Mouse (Mus musculus): ENCODE data around the gene Dapk2. TPM values are rescaled to one million over a fixed set of nuclear protein-coding genes. Genes with fewer than 3 reads are reported as not detected.
"Not testable (repeated sequence)": the region's sequence is repeated elsewhere in the genome, so short reads cannot be mapped to it uniquely, and the experiment has no call there.

The Dapk2 gene
- total RNA-seq, 2 experiments from 2014 or later: 24.2 to 38.4 TPM

DNA sequence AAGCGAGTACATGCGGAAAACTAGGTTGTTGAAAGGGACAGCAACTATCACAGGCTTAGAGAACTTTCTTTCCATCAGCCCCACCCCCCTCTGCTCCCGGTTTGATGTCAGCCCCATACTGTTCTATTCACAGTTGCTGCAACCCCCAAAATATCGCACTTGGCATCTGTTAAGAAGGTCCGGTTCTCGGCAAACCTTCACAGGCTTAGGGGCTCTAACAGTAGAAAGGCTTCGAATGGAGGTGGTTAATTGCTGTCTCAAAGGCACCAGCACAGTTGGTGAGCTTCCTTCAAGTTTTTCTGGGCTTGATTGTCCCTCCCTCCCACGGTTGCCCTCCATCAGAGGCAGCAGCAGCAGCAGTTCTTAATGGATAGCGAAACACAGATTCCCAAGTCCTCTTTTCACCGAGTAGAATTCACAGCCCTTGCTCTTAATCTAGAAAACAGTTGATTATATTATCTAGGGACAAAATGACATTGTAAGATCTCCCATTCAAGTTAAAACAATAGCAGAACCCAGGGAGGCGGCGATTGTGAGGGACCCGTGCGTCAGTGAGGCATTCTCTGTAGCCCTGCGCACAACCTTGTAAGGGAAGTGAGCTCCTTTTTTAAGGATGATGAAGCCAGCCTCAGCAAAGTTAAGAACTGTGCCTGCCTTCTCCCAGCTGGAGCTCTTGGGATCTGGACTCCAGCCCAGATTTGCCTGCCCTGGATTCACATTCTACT lies 117.4 kb downstream of the Dapk2 start:
- TF ChIP-seq CTCF (IDR thresholded peaks at IDR 0.05): no peak
- H3K27ac ChIP-seq: peak overlapping the region; percentile 94
- intact Hi-C loops (cut with DNase I): loop anchor here (5.0 kb wide), 1 partner anchor 33 kb away; no protein-coding TSS in a partner anchor
- peak overlapping the region; percentile 43 for H3K4me3 ChIP-seq
- peak; percentile 66 for DNase-seq

DNA sequence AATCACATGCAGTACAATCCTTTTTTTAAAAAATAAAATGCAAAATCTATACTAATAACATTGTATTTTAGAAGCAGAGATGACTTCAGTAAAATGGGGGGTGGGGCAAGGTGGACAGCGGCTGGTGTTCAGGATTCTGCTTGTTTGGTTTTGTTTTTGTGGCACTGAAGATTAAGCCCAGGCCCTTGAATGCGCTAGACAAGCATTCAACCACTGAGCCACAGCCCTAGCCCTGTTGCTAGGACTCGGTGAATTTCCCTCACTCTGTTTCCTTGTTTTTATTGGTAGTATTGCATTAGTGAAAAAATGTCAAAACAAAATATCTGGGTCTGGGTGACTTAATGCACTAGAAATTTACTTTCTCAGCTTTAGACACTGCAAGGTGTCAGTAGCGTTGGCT lies 118.0 kb downstream of the Dapk2 start:
- H3K27ac ChIP-seq: peak overlapping the region; percentile 94
- intact Hi-C loops (cut with DNase I): loop anchor here (2.0 to 5.0 kb wide), 2 partner anchors 34 to 57 kb away; no protein-coding TSS in a partner anchor
- TF ChIP-seq CTCF (IDR thresholded peaks at IDR 0.05): no peak
- peak overlapping the region; percentile 1; the same call in 1 of the 2 replicates for H3K4me3 ChIP-seq
- no peak for DNase-seq

- DNase-seq: peak; percentile 84
- TF ChIP-seq CTCF (IDR thresholded peaks at IDR 0.05): no peak
- Histone ChIP-seq H3K27ac (peak overlapping the region; percentile 94), H3K4me3 (peak overlapping the region; percentile 1)
- intact Hi-C loops (cut with DNase I): loop anchor here (2.0 to 5.0 kb wide), 2 partner anchors 35 to 58 kb away; no protein-coding TSS in a partner anchor
Measured at GRCm38 (mm10) chr9:66276697-66277385, 118.8 kb downstream of the Dapk2 start.

DNA sequence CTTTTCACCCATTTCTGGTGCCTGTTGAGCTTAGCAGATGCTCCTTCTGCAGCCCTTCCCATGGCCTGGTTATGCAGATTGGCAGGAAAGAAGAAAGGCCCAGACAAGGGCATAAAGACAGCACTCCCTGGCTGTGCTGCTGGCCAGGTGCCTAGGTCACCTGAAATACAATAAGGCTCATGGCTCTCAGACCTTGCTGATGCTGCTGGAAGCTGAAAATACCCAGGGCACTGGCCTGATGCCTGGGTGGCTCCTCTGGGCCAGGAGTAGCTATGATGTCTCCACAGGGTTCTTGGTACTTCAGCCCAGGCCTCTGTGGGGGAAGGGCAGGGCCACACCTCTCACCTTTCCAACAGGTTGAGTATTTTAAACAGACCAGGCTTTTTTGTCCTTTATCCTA lies 121.6 kb downstream of the Dapk2 start:
- H3K4me3 ChIP-seq: no peak overlapping the region
- H3K27ac ChIP-seq: peak overlapping the region; percentile 94
- DNase-seq: peak; percentile 95
- no peak for TF ChIP-seq CTCF (IDR thresholded peaks at IDR 0.05)
- intact Hi-C loops (cut with DNase I): loop anchor here (2.0 to 5.0 kb wide), 4 partner anchors 37 to 121 kb away; partner anchors contain the start of genes Dapk2 and Herc1

DNA sequence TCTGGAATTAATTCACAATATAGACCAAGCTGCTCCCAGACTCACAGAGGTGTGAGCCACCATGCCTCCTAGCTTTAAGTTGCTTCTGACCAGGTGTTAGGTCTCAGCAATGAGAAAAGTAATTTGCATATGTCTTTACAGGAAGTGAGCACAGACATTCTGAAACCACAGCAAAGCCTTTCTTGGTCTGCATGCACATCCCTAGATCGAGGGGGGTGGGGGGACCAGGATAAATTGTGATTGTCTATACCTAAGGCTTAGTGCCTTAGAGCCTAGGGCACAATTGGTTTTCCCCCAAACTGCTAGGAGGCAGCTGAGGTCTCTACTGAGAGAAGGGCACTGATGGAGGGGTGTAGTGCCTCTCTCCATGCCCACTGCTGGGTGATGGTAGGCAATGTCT lies 122.5 kb downstream of the Dapk2 start:
- no peak for DNase-seq
- no peak for TF ChIP-seq CTCF (IDR thresholded peaks at IDR 0.05)
- intact Hi-C loops (cut with DNase I): loop anchor here (2.0 to 5.0 kb wide), 3 partner anchors 72 to 122 kb away; partner anchors contain the start of genes Dapk2 and Herc1

DNA sequence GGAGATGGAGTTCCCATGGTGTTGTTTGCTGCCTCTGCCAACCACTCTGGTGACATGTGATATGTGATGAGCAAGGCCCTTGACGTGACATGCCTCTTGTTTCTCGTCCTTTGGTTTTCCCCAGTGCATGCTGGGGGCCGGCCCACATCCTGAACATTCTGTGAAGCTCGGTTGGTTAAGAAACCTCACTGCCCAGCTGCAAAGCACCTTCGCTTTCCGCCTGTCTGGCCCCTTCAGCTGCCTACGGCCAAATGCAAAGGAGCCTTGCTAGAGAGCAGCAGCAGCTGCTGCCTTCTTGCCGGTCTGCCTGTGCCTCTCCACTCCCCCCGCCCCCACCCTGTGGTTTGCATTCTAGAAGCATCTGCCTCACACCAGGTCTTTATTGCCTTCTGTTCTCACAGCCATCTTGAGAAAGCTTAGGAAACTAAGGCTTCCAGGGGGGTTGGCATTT lies 123.5 kb downstream of the Dapk2 start:
- intact Hi-C loops (cut with DNase I): loop anchor here (2.0 to 5.0 kb wide), 3 partner anchors 71 to 123 kb away; partner anchors contain the start of genes Dapk2 and Herc1
- no peak for TF ChIP-seq CTCF (IDR thresholded peaks at IDR 0.05)
- DNase-seq: peak; percentile 34
- no peak overlapping the region for H3K4me3 ChIP-seq
- peak overlapping the region; percentile 94 for H3K27ac ChIP-seq

More for the DNA sequence above, 122.5 kb downstream of the Dapk2 start:
- H3K27ac ChIP-seq: peak overlapping the region; percentile 94
- no peak overlapping the region for H3K4me3 ChIP-seq

GRCm38 (mm10) chr9:66282582-66282981 lies 124.6 kb downstream of the Dapk2 start:
- intact Hi-C loops (cut with DNase I): loop anchor here (5.0 kb wide), 2 partner anchors 70 to 90 kb away; partner anchors contain the start of gene Herc1
- DNase-seq: no peak
- peak; percentile 25; the same call in 1 of the 2 replicates for TF ChIP-seq CTCF (IDR thresholded peaks at IDR 0.05)
- no peak overlapping the region for H3K4me3 ChIP-seq
- H3K27ac ChIP-seq: no peak overlapping the region

- Histone ChIP-seq H3K27ac (peak overlapping the region; percentile 48; the same call in 1 of the 2 replicates), H3K4me3 (no peak overlapping the region)
- peak; percentile 85 for DNase-seq
- peak; percentile 77 for TF ChIP-seq CTCF (IDR thresholded peaks at IDR 0.05)
- intact Hi-C loops (cut with DNase I): loop anchor here (1.0 to 5.0 kb wide), 3 partner anchors 69 to 144 kb away; partner anchors contain the start of gene Herc1
Measured at GRCm38 (mm10) chr9:66283565-66284203, 125.7 kb downstream of the Dapk2 start.

DNA sequence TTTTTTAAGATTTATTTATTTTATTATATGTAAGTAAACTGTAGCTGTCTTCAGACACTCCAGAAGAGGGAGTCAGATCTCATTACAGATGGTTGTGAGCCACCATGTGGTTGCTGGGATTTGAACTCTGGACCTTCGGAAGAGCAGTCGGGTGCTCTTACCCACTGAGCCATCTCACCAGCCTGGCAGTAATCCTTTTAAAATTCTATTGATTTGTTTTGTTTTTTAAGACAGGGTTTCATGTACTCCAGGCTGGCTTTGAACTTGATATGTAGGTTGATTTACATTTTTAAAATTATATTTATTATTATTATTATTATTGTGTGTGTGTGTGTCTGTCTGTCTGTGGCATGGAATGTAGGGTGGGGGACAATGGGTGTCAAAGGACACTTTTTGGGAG lies 127.2 kb downstream of the Dapk2 start:
- H3K27ac ChIP-seq; DNase-seq; intact Hi-C loops (cut with DNase I); H3K4me3 ChIP-seq: not testable (repeated sequence)

- intact Hi-C loops (cut with DNase I): no loop called here
Measured at GRCm38 (mm10) chr9:66285901-66286300, 127.9 kb downstream of the Dapk2 start.

GRCm38 (mm10) chr9:66290727-66291126 lies 132.7 kb downstream of the Dapk2 start:
- H3K4me3 ChIP-seq: no peak overlapping the region
- DNase-seq: no peak
- H3K27ac ChIP-seq: no peak overlapping the region
- no peak for TF ChIP-seq CTCF (IDR thresholded peaks at IDR 0.05)
- intact Hi-C loops (cut with DNase I): no loop called here

More at GRCm38 (mm10) chr9:66285901-66286300, 127.9 kb downstream of the Dapk2 start:
- H3K27ac ChIP-seq: 0 out of 2 replicates have a peak overlapping the region, but pooled peaks have one; percentile 5
- H3K4me3 ChIP-seq: no peak overlapping the region
- TF ChIP-seq CTCF (IDR thresholded peaks at IDR 0.05): no peak
- DNase-seq: no peak

DNA sequence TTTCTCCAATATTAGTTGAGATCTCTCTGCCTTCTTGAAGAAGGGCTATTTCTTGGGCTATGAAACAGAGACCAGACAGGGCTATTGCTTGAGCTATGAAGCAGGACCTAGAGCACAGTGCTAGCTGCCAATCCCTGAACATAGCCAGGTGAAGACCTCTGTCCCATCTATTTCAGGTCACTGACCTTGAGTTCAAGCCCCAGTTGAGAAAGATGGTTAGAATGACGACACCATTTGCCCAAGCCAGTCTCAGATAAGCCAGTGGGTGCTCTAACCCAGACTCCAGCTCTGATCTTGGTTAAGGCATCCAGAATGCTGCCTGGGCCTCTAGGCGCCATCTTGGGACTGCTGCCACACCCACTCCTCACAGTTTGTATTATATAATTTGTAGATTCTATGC lies 135.3 kb downstream of the Dapk2 start:
- DNase-seq: no peak
- Histone ChIP-seq H3K4me3 (no peak overlapping the region), H3K27ac (no peak overlapping the region)
- intact Hi-C loops (cut with DNase I): no loop called here
- no peak for TF ChIP-seq CTCF (IDR thresholded peaks at IDR 0.05)

Measured in gastrocnemius, adult 2 months (tissue).